Mouse (Mus musculus): Measurements from ENCODE around the gene Tenm1.

DNA sequence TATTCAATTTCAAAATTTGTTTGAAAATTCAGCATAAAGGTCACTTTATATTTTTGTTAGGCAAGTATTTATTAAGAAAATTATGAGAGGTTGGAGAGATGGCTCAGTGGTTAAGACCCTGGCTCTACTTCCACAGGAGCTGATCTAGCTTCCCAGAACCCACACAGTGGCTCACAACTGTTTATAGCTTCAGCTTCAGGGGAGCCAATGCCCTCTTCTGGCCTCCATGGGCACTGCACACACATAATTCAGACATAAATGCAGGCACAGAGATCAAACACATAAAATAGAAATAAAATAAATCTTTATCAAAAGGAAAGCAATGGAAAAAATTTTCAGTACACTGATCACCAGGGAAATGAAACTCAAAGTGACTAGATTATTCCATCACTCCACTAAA lies 916.4 kb downstream of the Tenm1 start:
- TF ChIP-seq CTCF (IDR thresholded peaks at IDR 0.05; ENCODE audit: low read depth, low read length) (no peak), POLR2A (IDR thresholded peaks at IDR 0.05; ENCODE audit: borderline replicate concordance, low read depth, low read length) (no peak)
